Mouse (Mus musculus) liver, adult 2 months (tissue): ENCODE data around the gene Vmn1r19.
"Not testable (repeated sequence)": the region's sequence is repeated elsewhere in the genome, so short reads cannot be mapped to it uniquely, and the experiment has no call there.

ENCODE experiments used
- CTCF ChIP-seq: fragments of 200-500 bp; IDR thresholded peaks from 2 replicates; pipeline ENCODE4 v1.5.1; 2011; ENCODE audit warnings: low read depth, low read length, control low read depth
- POLR2A ChIP-seq: fragments of 200-500 bp; IDR thresholded peaks from 2 replicates; pipeline ENCODE4 v1.6.1; 2011; ENCODE audit warnings: low read length, control low read depth; ENCODE audit not compliant: insufficient read depth; ENCODE audit errors: extremely low read depth

DNA sequence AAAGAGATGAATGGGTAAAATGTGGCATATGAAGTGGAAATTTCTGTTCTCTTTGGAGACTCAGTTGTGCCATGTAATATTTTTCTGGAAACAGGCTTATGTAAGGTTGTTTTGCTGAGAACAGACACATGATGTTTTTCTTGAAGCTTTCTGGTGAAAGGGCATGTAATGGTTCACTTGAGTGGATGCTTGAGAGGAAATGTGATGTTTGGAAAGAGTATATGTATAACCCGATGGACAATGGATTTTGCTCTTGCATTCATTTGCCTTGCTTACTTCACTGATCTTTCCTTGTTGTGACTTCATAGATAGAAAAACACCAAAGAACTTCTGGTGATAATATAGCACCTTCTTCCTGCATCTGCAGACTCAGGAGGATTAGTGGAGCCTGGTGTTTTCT, 37.7 kb upstream of the Vmn1r19 start:
- not testable (repeated sequence) for TF ChIP-seq POLR2A, CTCF
